Mouse (Mus musculus): ENCODE data around the gene Mthfd1l. TPM values are rescaled to one million over a fixed set of nuclear protein-coding genes. Genes with fewer than 3 reads are reported as not detected.
"Not testable (repeated sequence)": the region's sequence is repeated elsewhere in the genome, so short reads cannot be mapped to it uniquely, and the experiment has no call there.

The Mthfd1l gene
- polyA plus RNA-seq, 1 experiment from 2014 or later, result 10.4 TPM

GRCm38 (mm10) chr10:4123280-4123945, 150.5 kb downstream of the Mthfd1l start:
- not testable (repeated sequence) for H3K9me3 ChIP-seq (ENCODE audit: control insufficient read depth, low read length); H3K27me3 ChIP-seq (ENCODE audit: control insufficient read depth, insufficient read depth, low read length); H3K9ac ChIP-seq (ENCODE audit: low read depth, low read length); H3K4me3 ChIP-seq (ENCODE audit: low read depth, low read length); H3K36me3 ChIP-seq (ENCODE audit: control insufficient read depth, insufficient read depth, low read length); DNase-seq (ENCODE audit: low spot score); H3K27ac ChIP-seq (ENCODE audit: low read depth, low read length); ATAC-seq (ENCODE audit: low FRiP score); H3K4me2 ChIP-seq (replicated peaks; ENCODE audit: low read depth, low read length); H3K4me1 ChIP-seq (replicated peaks; ENCODE audit: control insufficient read depth, insufficient read depth, low read length)
- WGBS, result 90% methylated on average over 7 of the region's 7 CpGs

GRCm38 (mm10) chr10:4124148-4124547, 151.2 kb downstream of the Mthfd1l start:
- Histone ChIP-seq H3K9ac (ENCODE audit: low read depth, low read length) (no peak overlapping the region), H3K27me3 (ENCODE audit: control insufficient read depth, insufficient read depth, low read length) (no peaks in the 10 kb centered on the region), H3K36me3 (ENCODE audit: control insufficient read depth, insufficient read depth, low read length) (no peaks in the 10 kb centered on the region), H3K9me3 (ENCODE audit: control insufficient read depth, low read length) (no peaks in the 10 kb centered on the region), H3K4me3 (ENCODE audit: low read depth, low read length) (no peak overlapping the region), H3K4me1 (replicated peaks; ENCODE audit: control insufficient read depth, insufficient read depth, low read length) (no peaks in the 10 kb centered on the region), H3K4me2 (replicated peaks; ENCODE audit: low read depth, low read length) (no peak overlapping the region), H3K27ac (ENCODE audit: low read depth, low read length) (no peak overlapping the region)
- ATAC-seq (ENCODE audit: low FRiP score), result no peak
- WGBS, result 79% methylated on average over 1 of the region's 1 CpGs
- DNase-seq (ENCODE audit: low spot score), result no peak

- H3K36me3 ChIP-seq (ENCODE audit: control insufficient read depth, insufficient read depth, low read length), result no peaks in the 10 kb centered on the region
- H3K4me2 ChIP-seq (replicated peaks; ENCODE audit: low read depth, low read length), result no peak overlapping the region
- ATAC-seq (ENCODE audit: low FRiP score) (no peak), DNase-seq (ENCODE audit: low spot score) (no peak)
- no peak overlapping the region for H3K4me3 ChIP-seq (ENCODE audit: low read depth, low read length)
- no peaks in the 10 kb centered on the region for H3K27me3 ChIP-seq (ENCODE audit: control insufficient read depth, insufficient read depth, low read length)
- no peak overlapping the region for H3K9ac ChIP-seq (ENCODE audit: low read depth, low read length)
- no peak overlapping the region for H3K27ac ChIP-seq (ENCODE audit: low read depth, low read length)
- no peaks in the 10 kb centered on the region for H3K4me1 ChIP-seq (replicated peaks; ENCODE audit: control insufficient read depth, insufficient read depth, low read length)
- no peaks in the 10 kb centered on the region for H3K9me3 ChIP-seq (ENCODE audit: control insufficient read depth, low read length)
- 77% methylated on average over 7 of the region's 7 CpGs for WGBS
Observed at GRCm38 (mm10) chr10:4125232-4125631, 152.3 kb downstream of the Mthfd1l start.

GRCm38 (mm10) chr10:4126335-4127012, 153.6 kb downstream of the Mthfd1l start:
- no peak overlapping the region for H3K27ac ChIP-seq (ENCODE audit: low read depth, low read length)
- no peak overlapping the region for H3K4me2 ChIP-seq (replicated peaks; ENCODE audit: low read depth, low read length)

GRCm38 (mm10) chr10:4128411-4128810, 155.5 kb downstream of the Mthfd1l start:
- Histone ChIP-seq H3K9me3 (ENCODE audit: control insufficient read depth, low read length) (no peaks in the 10 kb centered on the region), H3K4me1 (replicated peaks; ENCODE audit: control insufficient read depth, insufficient read depth, low read length) (no peaks in the 10 kb centered on the region), H3K9ac (ENCODE audit: low read depth, low read length) (no peak overlapping the region), H3K4me3 (ENCODE audit: low read depth, low read length) (no peak overlapping the region), H3K4me2 (replicated peaks; ENCODE audit: low read depth, low read length) (no peak overlapping the region), H3K27ac (ENCODE audit: low read depth, low read length) (no peak overlapping the region), H3K36me3 (ENCODE audit: control insufficient read depth, insufficient read depth, low read length) (no peaks in the 10 kb centered on the region), H3K27me3 (ENCODE audit: control insufficient read depth, insufficient read depth, low read length) (no peaks in the 10 kb centered on the region)
- WGBS, result 80% methylated on average over 10 of the region's 10 CpGs
- no peak for DNase-seq (ENCODE audit: low spot score)
- no peak for ATAC-seq (ENCODE audit: low FRiP score)

More at GRCm38 (mm10) chr10:4126335-4127012, 153.6 kb downstream of the Mthfd1l start:
- 45% methylated on average over 8 of the region's 8 CpGs for WGBS
- Histone ChIP-seq H3K4me3 (ENCODE audit: low read depth, low read length) (no peak overlapping the region), H3K4me1 (replicated peaks; ENCODE audit: control insufficient read depth, insufficient read depth, low read length) (no peaks in the 10 kb centered on the region), H3K9ac (ENCODE audit: low read depth, low read length) (no peak overlapping the region), H3K9me3 (ENCODE audit: control insufficient read depth, low read length) (no peaks in the 10 kb centered on the region), H3K36me3 (ENCODE audit: control insufficient read depth, insufficient read depth, low read length) (no peaks in the 10 kb centered on the region), H3K27me3 (ENCODE audit: control insufficient read depth, insufficient read depth, low read length) (no peaks in the 10 kb centered on the region)
- ATAC-seq (ENCODE audit: low FRiP score) (no peak), DNase-seq (ENCODE audit: low spot score) (no peak)

GRCm38 (mm10) chr10:4128915-4129314, 156.0 kb downstream of the Mthfd1l start:
- no peak overlapping the region for H3K27ac ChIP-seq (ENCODE audit: low read depth, low read length)
- no peak overlapping the region for H3K9ac ChIP-seq (ENCODE audit: low read depth, low read length)
- no peak overlapping the region for H3K4me2 ChIP-seq (replicated peaks; ENCODE audit: low read depth, low read length)
- no peaks in the 10 kb centered on the region for H3K36me3 ChIP-seq (ENCODE audit: control insufficient read depth, insufficient read depth, low read length)
- DNase-seq (ENCODE audit: low spot score) (no peak), ATAC-seq (ENCODE audit: low FRiP score) (no peak)
- no peak overlapping the region for H3K4me3 ChIP-seq (ENCODE audit: low read depth, low read length)
- no peaks in the 10 kb centered on the region for H3K9me3 ChIP-seq (ENCODE audit: control insufficient read depth, low read length)
- no peaks in the 10 kb centered on the region for H3K27me3 ChIP-seq (ENCODE audit: control insufficient read depth, insufficient read depth, low read length)
- 60% methylated on average over 4 of the region's 4 CpGs for WGBS
- H3K4me1 ChIP-seq (replicated peaks; ENCODE audit: control insufficient read depth, insufficient read depth, low read length), result no peaks in the 10 kb centered on the region

- H3K9me3 ChIP-seq (ENCODE audit: control insufficient read depth, low read length), result no peaks in the 10 kb centered on the region
- 81% methylated on average over 8 of the region's 8 CpGs for WGBS
- no peak overlapping the region for H3K9ac ChIP-seq (ENCODE audit: low read depth, low read length)
- no peak overlapping the region for H3K4me2 ChIP-seq (replicated peaks; ENCODE audit: low read depth, low read length)
- no peaks in the 10 kb centered on the region for H3K36me3 ChIP-seq (ENCODE audit: control insufficient read depth, insufficient read depth, low read length)
- no peaks in the 10 kb centered on the region for H3K4me1 ChIP-seq (replicated peaks; ENCODE audit: control insufficient read depth, insufficient read depth, low read length)
- no peaks in the 10 kb centered on the region for H3K27me3 ChIP-seq (ENCODE audit: control insufficient read depth, insufficient read depth, low read length)
- H3K4me3 ChIP-seq (ENCODE audit: low read depth, low read length), result no peak overlapping the region
- ATAC-seq (ENCODE audit: low FRiP score), result no peak
- DNase-seq (ENCODE audit: low spot score), result no peak
- H3K27ac ChIP-seq (ENCODE audit: low read depth, low read length), result no peak overlapping the region
Observed at GRCm38 (mm10) chr10:4129461-4129860, 156.5 kb downstream of the Mthfd1l start.

GRCm38 (mm10) chr10:4130034-4130607, 157.2 kb downstream of the Mthfd1l start:
- Histone ChIP-seq H3K4me3 (ENCODE audit: low read depth, low read length) (no peak overlapping the region), H3K9ac (ENCODE audit: low read depth, low read length) (no peak overlapping the region), H3K4me1 (replicated peaks; ENCODE audit: control insufficient read depth, insufficient read depth, low read length) (no peaks in the 10 kb centered on the region), H3K27me3 (ENCODE audit: control insufficient read depth, insufficient read depth, low read length) (no peaks in the 10 kb centered on the region), H3K9me3 (ENCODE audit: control insufficient read depth, low read length) (no peaks in the 10 kb centered on the region), H3K36me3 (ENCODE audit: control insufficient read depth, insufficient read depth, low read length) (no peaks in the 10 kb centered on the region), H3K4me2 (replicated peaks; ENCODE audit: low read depth, low read length) (no peak overlapping the region), H3K27ac (ENCODE audit: low read depth, low read length) (no peak overlapping the region)
- ATAC-seq (ENCODE audit: low FRiP score) (no peak), DNase-seq (ENCODE audit: low spot score) (no peak)
- WGBS, result 87% methylated on average over 11 of the region's 11 CpGs

GRCm38 (mm10) chr10:4132735-4133134, 159.8 kb downstream of the Mthfd1l start:
- no peak overlapping the region for H3K27ac ChIP-seq (ENCODE audit: low read depth, low read length)
- no peak for ATAC-seq (ENCODE audit: low FRiP score)
- H3K9me3 ChIP-seq (ENCODE audit: control insufficient read depth, low read length), result no peaks in the 10 kb centered on the region
- no peaks in the 10 kb centered on the region for H3K27me3 ChIP-seq (ENCODE audit: control insufficient read depth, insufficient read depth, low read length)
- no peak overlapping the region for H3K4me2 ChIP-seq (replicated peaks; ENCODE audit: low read depth, low read length)
- no peak overlapping the region for H3K9ac ChIP-seq (ENCODE audit: low read depth, low read length)
- 68% methylated on average over 7 of the region's 7 CpGs for WGBS
- DNase-seq (ENCODE audit: low spot score), result no peak
- no peaks in the 10 kb centered on the region for H3K36me3 ChIP-seq (ENCODE audit: control insufficient read depth, insufficient read depth, low read length)
- H3K4me3 ChIP-seq (ENCODE audit: low read depth, low read length), result no peak overlapping the region
- no peaks in the 10 kb centered on the region for H3K4me1 ChIP-seq (replicated peaks; ENCODE audit: control insufficient read depth, insufficient read depth, low read length)

All from hindbrain, embryonic 11.5 days (tissue).